Mouse (Mus musculus) G1E-ER4 (cell line): Measurements from ENCODE around the gene B4galnt3. TPM values are rescaled to one million over a fixed set of nuclear protein-coding genes. Genes with fewer than 3 reads are reported as not detected.

Experiments used
- GATA1 ChIP-seq: IDR thresholded peaks from one replicate; pipeline ENCODE4 v1.8.0; 2012; ENCODE audit warnings: low read length, inconsistent platforms
- polyA plus RNA-seq: library from polyadenylated mRNA; stranded (reverse); fragments of >175 nt; gene quantifications from 2 replicates; pipeline ENCODE4 v1.2.3, GENCODE M21; 2012

B4galnt3 gene
- polyA plus RNA-seq, 1 experiment, result not detected

GRCm38 (mm10) chr6:120186594-120186993 is 107.8 kb downstream of the B4galnt3 start:
- no peak for TF ChIP-seq GATA1

GRCm38 (mm10) chr6:120185756-120186155 is 108.6 kb downstream of the B4galnt3 start:
- TF ChIP-seq GATA1, result no peak

DNA sequence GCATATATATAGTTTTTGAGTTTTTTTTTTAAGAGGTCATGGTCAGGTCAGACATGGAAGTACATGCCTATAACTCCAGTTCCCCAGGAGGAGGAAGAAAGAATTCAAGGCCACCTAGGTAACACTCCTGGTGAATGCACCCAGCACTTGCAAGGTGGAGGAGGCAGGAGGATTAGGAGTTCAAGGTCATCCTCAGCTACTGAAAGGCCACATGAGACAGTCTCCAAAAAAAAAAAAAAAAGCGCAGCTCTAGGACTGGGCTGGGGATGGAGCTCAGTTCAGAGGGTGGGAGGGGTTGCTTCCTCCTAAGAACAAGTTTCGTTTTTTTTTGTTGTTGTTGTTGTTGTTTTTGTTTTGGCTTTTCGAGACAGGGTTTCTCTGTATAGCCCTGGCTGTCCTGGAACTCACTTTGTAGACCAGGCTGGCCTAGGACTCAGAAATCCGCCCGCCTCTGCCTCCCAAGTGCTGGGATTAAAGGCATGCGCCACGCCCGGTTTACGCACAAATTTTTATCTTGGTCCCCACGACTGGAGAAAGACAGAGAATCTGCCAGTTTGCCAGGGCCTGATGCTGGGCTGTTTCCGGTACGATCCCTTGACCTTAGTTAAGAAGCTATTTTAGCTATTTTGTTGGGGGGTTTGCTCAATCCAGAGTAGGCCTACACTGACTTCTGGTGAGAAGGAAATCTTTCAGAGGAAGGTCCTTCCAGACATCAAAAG is 109.2 kb downstream of the B4galnt3 start:
- no peak for TF ChIP-seq GATA1

DNA sequence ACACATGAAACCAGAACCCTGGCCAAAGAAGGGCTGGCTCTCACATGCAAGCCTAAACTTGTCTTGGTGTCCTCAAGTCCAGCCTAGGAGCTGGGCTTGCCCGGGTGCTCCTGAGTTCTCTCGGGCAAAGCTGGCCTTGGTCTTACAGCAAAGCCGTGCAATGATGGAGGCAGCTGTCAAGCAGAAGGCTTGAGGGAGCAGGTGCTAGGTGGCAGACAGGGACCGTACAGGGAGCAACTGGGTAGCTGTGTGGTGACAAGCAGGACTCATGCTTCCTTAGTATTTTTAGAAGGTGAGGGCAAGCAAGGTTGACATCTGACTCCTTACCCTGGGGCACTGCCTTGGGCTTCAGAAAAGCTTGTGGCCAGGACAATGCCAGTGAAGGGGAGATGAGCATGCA is 110.6 kb downstream of the B4galnt3 start:
- TF ChIP-seq GATA1, result no peak

DNA sequence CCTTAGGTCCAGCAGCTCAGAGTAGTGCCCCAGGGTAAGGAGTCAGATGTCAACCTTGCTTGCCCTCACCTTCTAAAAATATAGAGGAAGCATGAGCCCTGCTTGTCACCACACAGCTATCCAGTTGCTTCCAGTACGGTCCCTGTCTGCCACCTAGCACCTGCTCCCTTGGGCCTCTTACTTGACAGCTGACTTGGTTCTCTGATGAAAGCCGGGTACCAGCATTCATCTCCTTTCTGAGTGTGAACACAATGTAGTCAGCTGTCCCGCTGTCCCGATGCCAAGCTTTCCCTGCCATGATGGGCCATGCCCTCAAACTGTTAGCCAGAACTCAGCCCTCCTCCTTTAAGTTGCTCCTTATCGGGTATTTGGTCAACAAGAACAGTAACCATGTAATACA is 112.2 kb downstream of the B4galnt3 start:
- no peak for TF ChIP-seq GATA1

DNA sequence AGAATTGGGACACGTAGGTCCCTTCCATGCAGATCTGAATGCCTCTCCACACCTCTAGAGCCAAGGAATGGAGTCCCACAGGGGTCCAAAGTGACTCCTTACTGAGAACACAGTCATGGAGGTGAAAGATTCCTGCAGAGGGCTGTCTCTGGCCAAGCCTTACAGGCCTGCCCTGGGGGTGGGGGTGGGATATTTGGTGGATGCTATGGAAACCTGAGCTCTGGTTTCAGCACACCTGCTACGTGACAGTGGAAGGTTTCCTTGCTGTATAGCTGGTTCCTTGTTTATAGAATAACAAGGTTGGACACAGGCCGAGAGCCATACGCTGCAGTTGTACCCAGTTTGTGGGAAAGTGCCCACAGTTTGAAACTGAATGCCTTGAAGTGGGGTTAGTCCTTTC is 113.9 kb downstream of the B4galnt3 start:
- no peak for TF ChIP-seq GATA1

- TF ChIP-seq GATA1, result no peak
Observed at GRCm38 (mm10) chr6:120179756-120180206, 114.6 kb downstream of the B4galnt3 start.

- TF ChIP-seq GATA1, result no peak
Observed at GRCm38 (mm10) chr6:120179044-120179755, 115.2 kb downstream of the B4galnt3 start.

DNA sequence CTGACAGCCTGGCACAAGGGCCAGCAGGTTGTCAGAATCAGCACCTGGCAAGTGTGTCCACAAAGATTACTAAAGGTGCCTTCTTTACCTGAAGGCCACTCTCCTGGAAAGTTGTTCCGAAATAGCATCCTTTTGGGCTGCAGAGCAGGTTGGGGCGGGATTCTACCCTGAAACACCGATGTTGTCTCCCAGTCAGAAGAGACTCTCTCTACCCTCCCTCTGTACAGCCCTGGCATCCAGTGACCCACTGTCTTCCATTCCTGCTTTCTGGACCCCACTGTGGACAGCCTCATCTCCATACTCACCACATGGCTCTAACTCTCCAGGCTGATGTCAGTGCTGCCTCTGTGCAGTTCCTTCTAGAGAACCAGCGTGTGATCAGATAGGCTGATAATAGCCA is 118.7 kb downstream of the B4galnt3 start:
- no peak for TF ChIP-seq GATA1

DNA sequence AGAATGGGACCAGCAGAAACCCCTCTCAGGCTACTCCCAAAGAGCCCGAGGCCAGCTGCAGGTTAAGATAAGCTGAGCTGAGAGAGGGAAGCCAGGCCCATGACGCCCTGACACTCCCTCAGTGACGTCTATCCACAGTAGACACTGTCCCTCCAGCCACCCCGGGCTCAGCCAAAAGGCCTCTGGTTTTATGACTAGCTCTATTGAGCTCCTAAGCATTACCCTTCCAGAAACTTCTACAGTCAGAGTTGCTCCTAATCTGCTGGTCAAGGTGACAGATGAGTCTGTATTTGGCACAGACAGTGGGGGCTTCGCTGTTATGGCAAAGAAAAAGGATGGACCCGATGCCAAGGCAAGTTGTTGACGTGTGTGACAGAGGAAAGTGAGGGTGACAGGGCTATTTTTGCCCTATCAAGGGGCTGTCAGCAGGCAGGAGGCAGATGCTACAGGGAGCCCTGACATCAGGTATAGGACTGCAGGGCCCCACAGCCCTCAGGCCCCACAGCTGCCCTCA is 119.7 kb downstream of the B4galnt3 start:
- no peak for TF ChIP-seq GATA1

- TF ChIP-seq GATA1, result no peak
Observed at GRCm38 (mm10) chr6:120174028-120174601, 120.2 kb downstream of the B4galnt3 start.

DNA sequence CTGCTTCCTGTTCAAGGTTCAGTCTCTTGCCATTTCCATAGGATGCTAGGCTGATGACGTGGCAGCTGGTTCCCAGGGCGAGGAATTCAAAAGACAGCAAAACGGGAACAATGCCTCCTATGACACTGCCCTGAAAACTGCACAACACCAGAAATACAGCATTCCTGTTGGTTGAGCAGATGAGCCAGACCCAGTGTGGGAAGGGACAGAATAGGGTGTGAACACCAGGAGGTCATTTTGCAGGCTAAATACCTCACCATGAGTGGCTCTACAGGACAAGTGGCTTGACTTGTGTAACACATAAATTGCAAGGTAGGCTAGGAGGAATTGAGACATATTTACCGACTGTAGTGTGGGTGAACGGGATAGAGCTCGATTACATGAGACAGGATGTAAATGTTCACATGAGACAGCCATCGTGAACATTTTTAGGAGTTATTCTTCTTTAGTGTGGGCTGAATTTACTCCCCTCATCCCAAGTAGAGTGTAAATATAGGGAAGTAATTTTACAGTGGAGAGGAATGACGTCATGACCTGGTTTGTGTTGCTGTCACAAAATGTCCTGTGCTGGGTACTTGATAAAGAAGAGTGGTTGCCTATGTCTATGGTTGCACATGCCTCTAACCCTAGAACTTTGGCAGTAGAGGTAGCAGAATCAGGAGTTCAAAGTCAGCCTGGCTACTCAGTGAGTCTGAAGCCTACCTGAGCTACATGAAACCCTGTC is 121.9 kb downstream of the B4galnt3 start:
- TF ChIP-seq GATA1, result no peak

- TF ChIP-seq GATA1, result no peak
Observed at GRCm38 (mm10) chr6:120167574-120167973, 126.8 kb downstream of the B4galnt3 start.

GRCm38 (mm10) chr6:120164765-120165164 is 129.6 kb downstream of the B4galnt3 start:
- no peak for TF ChIP-seq GATA1

- no peak for TF ChIP-seq GATA1
Observed at GRCm38 (mm10) chr6:120162928-120163327, 131.4 kb downstream of the B4galnt3 start.
